Mouse (Mus musculus) liver, postnatal 0 days (tissue): ENCODE measurements around the gene Ing5. TPM values are rescaled to one million over a fixed set of nuclear protein-coding genes. Genes with fewer than 3 reads are reported as not detected.
"Not testable (repeated sequence)": the region's sequence is repeated elsewhere in the genome, so short reads cannot be mapped to it uniquely, and the experiment has no call there.

Experiments
- ATAC-seq: fragments of 200-750 bp; cut with Nextera tagmentation; 2 replicates; pipeline ENCODE4 v1.8.0; 2017; ENCODE audit warnings: mild to moderate bottlenecking, moderate library complexity
- DNase-seq: peaks from one replicate; pipeline ENCODE4 v3.0.0-alpha.2; 2016
- H3K27ac ChIP-seq: fragments of 300-500 bp; sonication (generic); 2 replicates; pipeline ENCODE4 v1.5.1; 2014; ENCODE audit warnings: antibody characterized with exemption, moderate library complexity, mild to moderate bottlenecking, low read depth
- H3K27me3 ChIP-seq: fragments of 300-500 bp; sonication (generic); 2 replicates; pipeline ENCODE4 v1.6.1; 2014; ENCODE audit warnings: low read length, control low read depth, mixed read lengths; ENCODE audit not compliant: insufficient read depth
- H3K36me3 ChIP-seq: fragments of 300-500 bp; sonication (generic); replicated peaks from 2 replicates; pipeline ENCODE4 v1.6.1; 2014; ENCODE audit warnings: mild to moderate bottlenecking, control low read depth, low read length, moderate library complexity, mixed read lengths; ENCODE audit not compliant: insufficient read depth
- H3K4me1 ChIP-seq: fragments of 300-500 bp; sonication (generic); 2 replicates; pipeline ENCODE4 v1.6.1; 2014; ENCODE audit warnings: antibody characterized with exemption, mild to moderate bottlenecking, control low read depth; ENCODE audit not compliant: insufficient read depth
- H3K4me2 ChIP-seq: fragments of 300-500 bp; sonication (generic); 2 replicates; pipeline ENCODE4 v1.6.1; 2014; ENCODE audit warnings: low read depth, mild to moderate bottlenecking, low read length, moderate library complexity, mixed read lengths
- H3K4me3 ChIP-seq: fragments of 300-500 bp; sonication (generic); 2 replicates; pipeline ENCODE4 v1.5.1; 2014; ENCODE audit warnings: low read depth, low read length
- H3K9ac ChIP-seq: fragments of 300-500 bp; sonication (generic); replicated peaks from 2 replicates; pipeline ENCODE4 v1.6.1; 2014; ENCODE audit warnings: mild to moderate bottlenecking, moderate library complexity
- H3K9me3 ChIP-seq: fragments of 300-500 bp; sonication (generic); 2 replicates; pipeline ENCODE4 v1.6.1; 2016; ENCODE audit warnings: mild to moderate bottlenecking, control low read depth, low read length, mixed read lengths
- CTCF ChIP-seq: sonication (generic); IDR thresholded peaks from 2 replicates; pipeline ENCODE4 v1.5.1; 2016; ENCODE audit warnings: antibody characterized with exemption, low read depth
- EP300 ChIP-seq: IDR thresholded peaks from 2 replicates; pipeline ENCODE4 v1.6.1; 2016; ENCODE audit warnings: antibody characterized with exemption, low read depth, mild to moderate bottlenecking
- WGBS: fragments of 180-500 bp; shearing (Covaris S2); extraction: QIAGEN DNeasy Blood & Tissue Kit; methylation state at CpG from one replicate; pipeline ENCODE4 v1.1.7; 2014; ENCODE audit not compliant: insufficient replicate concordance; 5-methylcytosine and 5-hydroxymethylcytosine counted together
- polyA plus RNA-seq: library from polyadenylated mRNA; unstranded; fragments of >200 nt; fragmentation: Nextera tagmentation; extraction: Ambion mirVana; gene quantifications from 2 replicates; pipeline ENCODE4 v1.2.1, GENCODE M21; 2015

The Ing5 gene
- polyA plus RNA-seq, 1 experiment from 2014 or later, result 5.7 TPM

- ATAC-seq, result peak; percentile 99
- no peaks in the 10 kb centered on the region for H3K9me3 ChIP-seq
- peak; percentile 94 for DNase-seq
- peak overlapping the region; percentile 99 for H3K27ac ChIP-seq
- H3K4me1 ChIP-seq, result peaks cover 20% of the 10 kb centered on the region
- H3K4me3 ChIP-seq, result peak overlapping the region; percentile 53
- TF ChIP-seq EP300 (no peak), CTCF (peak; percentile 43)
- peak overlapping the region; percentile 84 for H3K4me2 ChIP-seq
- H3K27me3 ChIP-seq, result no peaks in the 10 kb centered on the region
- peaks cover 14% of the 10 kb centered on the region for H3K36me3 ChIP-seq
- WGBS, result under 1% methylated on average over 30 of the region's 30 CpGs
- H3K9ac ChIP-seq, result peak overlapping the region; percentile 77
These were observed 21.4 kb downstream of the Ing5 start for GRCm38 (mm10) chr1:93825105-93825674.

- no peak for TF ChIP-seq EP300
- 0 out of 2 replicates have a peak, but pooled peaks have one; percentile 19 for TF ChIP-seq CTCF
- H3K9ac ChIP-seq, result peak overlapping the region; percentile 77
- ATAC-seq (no peak), DNase-seq (no peak)
- H3K4me2 ChIP-seq, result peak overlapping the region; percentile 84
- peaks cover 20% of the 10 kb centered on the region for H3K4me1 ChIP-seq
- no peaks in the 10 kb centered on the region for H3K27me3 ChIP-seq
- H3K36me3 ChIP-seq, result peaks cover 7% of the 10 kb centered on the region
- H3K4me3 ChIP-seq, result peak overlapping the region; percentile 53
- no peaks in the 10 kb centered on the region for H3K9me3 ChIP-seq
- 43% methylated on average over 27 of the region's 27 CpGs for WGBS
- H3K27ac ChIP-seq, result peak overlapping the region; percentile 99
These were observed 22.2 kb downstream of the Ing5 start for GRCm38 (mm10) chr1:93825771-93826539.

- Histone ChIP-seq H3K9ac (no peak overlapping the region), H3K27me3 (no peaks in the 10 kb centered on the region), H3K4me3 (no peak overlapping the region), H3K27ac (0 out of 2 replicates have a peak overlapping the region, but pooled peaks have one; percentile 99), H3K4me2 (peak overlapping the region; percentile 84), H3K4me1 (peaks cover 20% of the 10 kb centered on the region), H3K36me3 (peaks cover 2% of the 10 kb centered on the region), H3K9me3 (no peaks in the 10 kb centered on the region)
- WGBS, result 90% methylated on average over 9 of the region's 9 CpGs
- no peak for DNase-seq
- TF ChIP-seq EP300 (no peak), CTCF (no peak)
- ATAC-seq, result no peak
These were observed 22.7 kb downstream of the Ing5 start for GRCm38 (mm10) chr1:93826540-93826835.

- not testable (repeated sequence) for H3K9me3 ChIP-seq, H3K4me2 ChIP-seq, H3K9ac ChIP-seq, H3K4me1 ChIP-seq, ATAC-seq, DNase-seq, H3K27ac ChIP-seq, H3K27me3 ChIP-seq, H3K4me3 ChIP-seq, H3K36me3 ChIP-seq
- WGBS, result 52% methylated on average over 2 of the region's 4 CpGs
- peak; percentile 43 for TF ChIP-seq CTCF
These were observed 29.1 kb downstream of the Ing5 start for GRCm38 (mm10) chr1:93832754-93833360.

GRCm38 (mm10) chr1:93834671-93835150 lies 30.9 kb downstream of the Ing5 start:
- Histone ChIP-seq H3K36me3 (0 out of 2 replicates have a peak, but pooled peaks cover 2% of the 10 kb centered on the region), H3K4me3 (no peak overlapping the region), H3K4me2 (no peak overlapping the region), H3K27me3 (no peaks in the 10 kb centered on the region), H3K9ac (no peak overlapping the region), H3K9me3 (no peaks in the 10 kb centered on the region), H3K4me1 (no peaks in the 10 kb centered on the region), H3K27ac (no peak overlapping the region)
- ATAC-seq (no peak), DNase-seq (no peak)
- 86% methylated on average over 7 of the region's 7 CpGs for WGBS
- TF ChIP-seq CTCF (no peak), EP300 (no peak)

- Histone ChIP-seq H3K36me3 (0 out of 2 replicates have a peak, but pooled peaks cover 2% of the 10 kb centered on the region), H3K4me3 (no peak overlapping the region), H3K9ac (no peak overlapping the region), H3K4me2 (no peak overlapping the region), H3K27me3 (no peaks in the 10 kb centered on the region), H3K9me3 (no peaks in the 10 kb centered on the region), H3K4me1 (no peaks in the 10 kb centered on the region), H3K27ac (no peak overlapping the region)
- TF ChIP-seq CTCF (no peak), EP300 (no peak)
- DNase-seq (no peak), ATAC-seq (no peak)
- 91% methylated on average over 4 of the region's 4 CpGs for WGBS
These were observed 31.4 kb downstream of the Ing5 start for GRCm38 (mm10) chr1:93835211-93835610.
